Mouse (Mus musculus): ENCODE measurements around the gene Tex38. TPM values are rescaled to one million over a fixed set of nuclear protein-coding genes. Genes with fewer than 3 reads are reported as not detected.
A peak's percentile ranks its signal among the peaks of the same experiment; 100 is the strongest.

Tex38 gene
- polyA plus RNA-seq, 1 experiment from 2014 or later = 0.72 TPM

DNA sequence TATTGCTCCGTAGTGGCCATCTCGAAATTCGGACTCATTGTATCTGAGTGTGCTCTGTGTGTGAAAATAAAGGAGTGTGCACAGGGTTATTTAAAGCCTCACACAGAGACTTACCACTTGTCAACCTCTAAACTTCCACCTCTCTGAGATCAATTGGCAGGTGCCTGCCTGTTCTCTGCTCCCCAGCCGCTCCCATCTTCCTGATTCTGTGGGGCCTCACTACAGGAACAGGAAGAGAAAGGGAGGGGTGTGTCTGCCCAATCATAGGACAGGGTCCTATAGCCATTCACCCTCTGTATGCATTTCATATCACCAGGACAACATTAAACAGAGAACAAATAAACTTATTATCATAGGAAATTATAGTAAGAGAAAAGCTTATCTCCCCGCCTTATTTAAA is 47.1 kb downstream of the Tex38 start:
- H3K9ac ChIP-seq (ENCODE audit: low read depth, low read length) = no peak overlapping the region
- peaks cover 10% of the 10 kb centered on the region for H3K4me1 ChIP-seq (ENCODE audit: control insufficient read depth, insufficient read depth, low read length)
- ATAC-seq = no peak
- no peaks in the 10 kb centered on the region for H3K9me3 ChIP-seq (replicated peaks; ENCODE audit: control insufficient read depth, low read length, poor library complexity, severe bottlenecking)
- no peak overlapping the region for H3K4me2 ChIP-seq (ENCODE audit: low read length)
- no peak overlapping the region for H3K27ac ChIP-seq (ENCODE audit: low read length)
- peaks cover 5% of the 10 kb centered on the region for H3K27me3 ChIP-seq (ENCODE audit: control insufficient read depth, insufficient read depth, low read depth, low read length)
- H3K36me3 ChIP-seq (ENCODE audit: control insufficient read depth, insufficient read depth, low read length) = no peaks in the 10 kb centered on the region
- WGBS = 77% methylated on average over 5 of the region's 5 CpGs
- H3K4me3 ChIP-seq (ENCODE audit: low read depth, low read length) = no peak overlapping the region

DNA sequence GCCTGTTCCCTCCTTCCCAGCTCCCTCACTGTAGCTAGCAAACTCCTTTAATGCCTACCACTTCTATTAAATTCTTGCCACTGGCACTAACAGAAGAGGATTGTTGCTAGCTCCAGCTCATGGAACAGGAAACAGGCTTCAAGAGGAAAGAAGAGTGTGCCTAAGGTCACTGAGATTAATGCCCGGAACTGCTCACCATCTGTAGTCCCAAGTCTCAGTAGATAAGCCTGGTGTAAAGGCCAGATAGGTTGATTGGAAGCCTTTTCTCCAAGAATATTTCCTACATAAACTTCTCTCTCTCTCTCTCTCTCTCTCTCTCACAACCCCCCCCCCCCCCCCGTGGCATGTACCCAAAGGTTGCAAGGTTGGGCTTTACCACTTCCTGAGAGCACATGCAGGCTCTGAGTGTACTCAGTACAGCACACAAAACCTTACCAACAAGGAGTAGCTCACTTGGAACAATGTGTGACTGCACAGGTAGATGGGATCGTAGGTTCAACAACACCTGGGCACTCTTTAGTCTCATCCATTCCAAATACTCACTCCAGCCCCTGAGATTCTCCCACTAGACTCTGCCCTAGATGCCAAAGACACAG is 48.5 kb downstream of the Tex38 start:
- Histone ChIP-seq H3K27me3 (ENCODE audit: control insufficient read depth, insufficient read depth, low read depth, low read length) (peaks cover 5% of the 10 kb centered on the region), H3K9me3 (replicated peaks; ENCODE audit: control insufficient read depth, low read length, poor library complexity, severe bottlenecking) (no peaks in the 10 kb centered on the region), H3K4me2 (ENCODE audit: low read length) (no peak overlapping the region), H3K4me3 (ENCODE audit: low read depth, low read length) (no peak overlapping the region), H3K27ac (ENCODE audit: low read length) (no peak overlapping the region), H3K4me1 (ENCODE audit: control insufficient read depth, insufficient read depth, low read length) (0 out of 2 replicates have a peak, but pooled peaks cover 3% of the 10 kb centered on the region), H3K36me3 (ENCODE audit: control insufficient read depth, insufficient read depth, low read length) (no peaks in the 10 kb centered on the region), H3K9ac (ENCODE audit: low read depth, low read length) (no peak overlapping the region)
- WGBS = 90% methylated on average over 2 of the region's 3 CpGs
- ATAC-seq = no peak

DNA sequence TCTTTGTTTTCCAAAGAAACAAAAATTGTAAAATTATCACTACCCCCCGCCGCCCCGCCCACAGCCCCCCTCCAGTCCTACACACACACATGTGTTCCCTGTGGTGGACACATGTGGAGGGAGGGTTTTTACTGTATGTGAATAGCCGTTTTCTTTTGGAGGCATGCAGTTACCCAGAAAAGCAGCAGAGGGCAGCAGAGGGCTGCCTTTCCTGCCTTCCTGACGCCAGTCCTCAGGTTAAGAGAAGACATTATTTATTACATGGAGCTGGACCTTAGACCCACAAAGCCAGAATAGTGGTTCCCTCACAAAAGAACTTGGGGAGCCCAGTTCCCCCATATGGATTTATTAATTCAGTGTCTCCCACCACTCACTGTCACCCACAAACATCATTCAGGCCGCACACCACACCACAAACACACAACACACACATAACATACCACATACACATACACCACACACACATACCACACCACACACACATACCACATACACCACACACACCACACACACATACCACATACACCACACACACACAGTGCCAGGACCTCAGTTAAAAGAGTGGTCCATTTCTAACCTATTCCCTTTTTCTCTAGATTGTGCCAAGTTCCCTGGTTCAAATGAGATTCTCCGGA is 49.1 kb downstream of the Tex38 start:
- Histone ChIP-seq H3K27me3 (ENCODE audit: control insufficient read depth, insufficient read depth, low read depth, low read length) (peaks cover 5% of the 10 kb centered on the region), H3K4me2 (ENCODE audit: low read length) (no peak overlapping the region), H3K27ac (ENCODE audit: low read length) (no peak overlapping the region), H3K4me3 (ENCODE audit: low read depth, low read length) (no peak overlapping the region), H3K36me3 (ENCODE audit: control insufficient read depth, insufficient read depth, low read length) (no peaks in the 10 kb centered on the region), H3K9me3 (replicated peaks; ENCODE audit: control insufficient read depth, low read length, poor library complexity, severe bottlenecking) (no peaks in the 10 kb centered on the region), H3K9ac (ENCODE audit: low read depth, low read length) (no peak overlapping the region), H3K4me1 (ENCODE audit: control insufficient read depth, insufficient read depth, low read length) (no peaks in the 10 kb centered on the region)
- WGBS = 25% methylated on average over 7 of the region's 7 CpGs
- ATAC-seq = peak; percentile 78

Other genes with a start within 250 kb of the Tex38 start
- gene Cyp4a31, start 217.4 kb downstream of the Tex38 start, polyA plus RNA-seq (2015; fragmentation: Nextera tagmentation; extraction: Ambion mirVana) = not detected in 2 replicates
- not detected in 2 replicates for gene Cyp4a32, start 180.0 kb downstream of the Tex38 start, polyA plus RNA-seq (2015; fragmentation: Nextera tagmentation; extraction: Ambion mirVana)
- 0.80 and 1.2 TPM in 2 replicates for gene Cyp4b1, start 133.3 kb downstream of the Tex38 start, polyA plus RNA-seq (2015; fragmentation: Nextera tagmentation; extraction: Ambion mirVana)
- gene Efcab14, start 43.3 kb downstream of the Tex38 start, polyA plus RNA-seq (2015; fragmentation: Nextera tagmentation; extraction: Ambion mirVana) = 17.3 and 17.6 TPM in 2 replicates
- 37.1 and 38.6 TPM in 2 replicates for gene Atpaf1, start 3.8 kb upstream of the Tex38 start, polyA plus RNA-seq (2015; fragmentation: Nextera tagmentation; extraction: Ambion mirVana)
- 5.0 and 6.2 TPM in 2 replicates for gene Mob3c, start 47.1 kb upstream of the Tex38 start, polyA plus RNA-seq (2015; fragmentation: Nextera tagmentation; extraction: Ambion mirVana)
- 22.3 and 24.5 TPM in 2 replicates for gene Mknk1, start 58.2 kb upstream of the Tex38 start, polyA plus RNA-seq (2015; fragmentation: Nextera tagmentation; extraction: Ambion mirVana)
- 0.18 TPM in 1 of 2 replicates, not detected in the other for gene Kncn, start 103.4 kb upstream of the Tex38 start, polyA plus RNA-seq (2015; fragmentation: Nextera tagmentation; extraction: Ambion mirVana)
- gene 6430628N08Rik, start 109.6 kb upstream of the Tex38 start, polyA plus RNA-seq (2015; fragmentation: Nextera tagmentation; extraction: Ambion mirVana) = 0.48 and 0.55 TPM in 2 replicates
- gene Dmbx1, start 158.9 kb upstream of the Tex38 start, polyA plus RNA-seq (2015; fragmentation: Nextera tagmentation; extraction: Ambion mirVana) = 6.1 and 12.0 TPM in 2 replicates
- 25.9 and 27.3 TPM in 2 replicates for gene Faah, start 236.9 kb upstream of the Tex38 start, polyA plus RNA-seq (2015; fragmentation: Nextera tagmentation; extraction: Ambion mirVana)

Data from midbrain, embryonic 16.5 days (tissue).